Mouse (Mus musculus) adrenal gland, postnatal 14 days (tissue): ENCODE results near the gene Lrrc31. TPM values are rescaled to one million over a fixed set of nuclear protein-coding genes. Genes with fewer than 3 reads are reported as not detected.
"Not testable (repeated sequence)": the region's sequence is repeated elsewhere in the genome, so short reads cannot be mapped to it uniquely, and the experiment has no call there.

ENCODE experiments used
- DNase-seq: peaks from one replicate; pipeline ENCODE4 v3.0.0; 2021; ENCODE audit warnings: mixed read lengths
- long read RNA-seq, 2 experiments: library from polyadenylated mRNA; stranded (forward); transcript quantifications; one replicate each; pipeline ENCODE4 v2.0.0; 2021
- total RNA-seq: library from RNA; stranded (reverse); gene quantifications from 2 replicates; pipeline ENCODE4 v1.2.3, GENCODE M21; 2021

Lrrc31 gene
- total RNA-seq = 0.15 TPM in 1 of 2 replicates, not detected in the other
- long read RNA-seq, experiment 1, partial matches to known transcripts = 0 of 1 reads
- long read RNA-seq, experiment 1, other reads (novel, unspliced or antisense) = 0 of 1 reads
- long read RNA-seq, experiment 2, partial matches to known transcripts = 0 of 1 reads
- long read RNA-seq, experiment 2, other reads (novel, unspliced or antisense) = 1 of 1 reads

DNA sequence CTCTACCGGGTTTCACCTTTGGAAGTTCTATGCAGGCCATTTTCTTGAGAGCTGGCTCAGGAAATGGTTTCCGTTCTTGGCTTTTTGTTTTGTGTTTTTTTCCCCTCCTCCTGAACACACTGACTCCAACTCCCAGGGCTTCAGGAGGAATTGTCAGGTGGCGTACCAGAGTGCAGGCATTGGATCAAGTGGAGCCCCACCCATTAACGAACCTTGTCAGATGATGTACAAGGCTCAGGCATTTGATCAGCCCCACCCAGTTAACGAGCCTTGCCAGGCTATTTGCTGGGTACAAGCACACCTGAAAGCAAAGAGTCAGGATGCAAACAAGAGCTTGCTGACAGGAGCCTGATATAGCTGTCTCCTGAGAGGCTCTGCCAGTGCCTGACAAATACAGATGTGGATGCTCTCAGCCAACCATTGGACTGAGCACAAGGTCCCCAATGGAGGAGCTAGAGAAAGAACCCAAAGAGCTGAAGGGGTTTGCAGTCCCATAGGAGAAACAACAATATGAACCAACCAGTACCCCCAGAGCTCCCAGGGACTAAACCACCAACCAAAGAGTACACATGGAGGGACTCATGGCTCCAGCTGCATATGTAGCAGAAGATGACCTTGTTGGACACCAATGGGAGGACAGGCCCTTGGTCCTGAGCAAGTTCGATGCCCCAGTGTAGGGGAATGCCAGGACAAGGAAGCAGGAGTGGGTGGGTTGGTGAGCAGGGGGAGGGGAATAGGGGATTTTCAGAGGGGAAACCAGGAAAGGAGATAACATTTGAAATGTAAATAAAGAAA, at the start of gene Lrrc31:
Lrrc31 (minus strand) TSS at position 133 of the 795 bp plus-strand sequence.
- DNase-seq = not testable (repeated sequence)

GRCm38 (mm10) chr3:30748316-30748715, 48.7 kb upstream of the Lrrc31 start:
- no peak for DNase-seq

- DNase-seq = no peak
Measured at GRCm38 (mm10) chr3:30746006-30746405, 46.4 kb upstream of the Lrrc31 start, which contains the start of gene Samd7. Gene Samd7, plus strand, starts transcription at chr3:30746293.

- DNase-seq = no peak
Measured at GRCm38 (mm10) chr3:30742891-30743290, 43.2 kb upstream of the Lrrc31 start.

- peak; percentile 74 for DNase-seq
Measured at GRCm38 (mm10) chr3:30741306-30741705, 41.7 kb upstream of the Lrrc31 start.

- no peak for DNase-seq
Measured at GRCm38 (mm10) chr3:30736809-30737208, 37.2 kb upstream of the Lrrc31 start.

GRCm38 (mm10) chr3:30729046-30729445, 29.4 kb upstream of the Lrrc31 start:
- DNase-seq = no peak

DNA sequence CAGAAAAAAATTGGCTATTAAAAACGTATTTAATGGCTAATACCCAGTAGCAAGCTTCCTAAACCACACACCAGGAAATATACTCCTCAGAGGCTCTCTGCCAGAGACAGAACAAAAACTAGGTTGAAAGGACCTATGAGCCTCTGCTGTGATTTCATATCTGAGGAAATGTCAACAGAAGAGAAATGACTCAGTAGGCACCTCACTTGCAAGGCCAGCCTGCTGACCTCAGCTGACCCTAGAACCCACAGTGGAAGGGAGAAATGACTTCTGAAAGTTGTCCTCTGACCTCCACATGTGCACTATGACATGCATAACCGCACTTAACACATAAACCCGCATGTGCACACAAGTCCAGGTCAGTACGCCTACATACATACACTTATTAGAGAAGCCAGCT, 27.6 kb upstream of the Lrrc31 start:
- peak; percentile 46 for DNase-seq

GRCm38 (mm10) chr3:30725514-30725913, 25.9 kb upstream of the Lrrc31 start:
- DNase-seq = peak; percentile 32

DNA sequence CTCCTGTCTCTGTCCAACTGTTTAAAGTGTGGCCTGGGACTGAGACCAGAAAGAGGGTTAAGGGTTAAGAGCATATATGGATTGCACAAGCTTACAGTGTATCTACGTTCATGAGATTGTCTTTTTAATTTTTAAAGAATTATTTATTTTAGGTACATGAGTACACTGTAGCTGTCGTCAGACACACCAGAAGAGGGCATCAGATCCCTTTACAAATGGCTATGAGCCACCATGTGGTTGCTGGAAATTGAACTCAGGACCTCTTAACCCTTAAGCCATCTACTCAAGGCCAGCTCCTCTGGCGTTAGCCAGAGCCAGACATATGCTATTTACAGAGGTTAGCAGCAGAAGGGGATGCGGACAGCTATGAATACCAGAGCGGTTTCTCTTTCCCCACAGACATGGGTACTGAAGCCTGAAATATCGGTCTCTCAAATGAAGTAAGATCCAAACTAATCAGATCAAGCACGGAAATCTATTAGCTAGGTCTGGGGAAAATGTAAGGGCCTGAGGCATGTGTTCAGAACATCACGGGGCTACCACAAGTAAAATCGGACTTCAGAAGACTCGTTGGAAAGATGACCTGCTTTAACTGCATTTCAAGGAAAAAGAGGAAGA, 25.3 kb upstream of the Lrrc31 start:
- DNase-seq = no peak

GRCm38 (mm10) chr3:30724105-30724824, 24.6 kb upstream of the Lrrc31 start:
- no peak for DNase-seq

DNA sequence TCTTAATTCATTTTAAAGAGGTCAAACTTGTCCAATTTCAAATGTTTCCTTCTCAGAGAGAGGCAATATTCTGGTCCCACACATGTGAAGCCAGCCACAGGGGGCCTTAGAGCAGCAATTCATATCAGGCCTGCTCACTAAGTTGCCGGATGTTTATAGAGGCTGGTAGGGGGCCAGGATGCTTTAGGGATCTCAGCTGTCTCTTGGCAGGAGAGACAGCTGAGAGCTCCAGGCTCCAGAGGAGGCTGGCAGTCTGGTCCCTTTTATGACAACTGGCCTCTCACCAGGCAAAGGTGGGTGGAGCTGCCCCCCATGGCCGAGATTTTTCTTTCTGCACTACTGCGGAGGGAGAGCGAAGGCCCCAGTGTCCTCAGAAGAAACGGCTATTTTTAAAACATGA, 23.5 kb upstream of the Lrrc31 start:
- no peak for DNase-seq

DNA sequence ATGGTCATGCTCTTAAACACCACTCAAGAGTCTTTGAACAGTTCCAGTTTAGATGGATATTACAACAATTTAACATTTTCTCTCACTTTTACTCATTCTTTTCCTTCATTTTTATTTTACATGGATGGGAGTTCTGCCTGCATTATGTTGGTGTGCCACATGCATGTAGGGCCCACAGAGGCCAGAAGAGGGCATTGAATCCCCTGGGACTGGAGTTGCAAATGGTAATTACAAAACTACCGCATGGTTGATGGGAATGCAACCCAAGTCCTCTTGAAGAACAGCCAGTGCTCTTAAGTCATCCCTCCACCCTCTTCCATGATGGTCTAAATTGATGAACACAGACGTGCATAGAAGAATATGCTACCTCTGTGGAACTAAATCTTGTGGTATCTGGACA, 22.8 kb upstream of the Lrrc31 start:
- peak; percentile 15 for DNase-seq

DNA sequence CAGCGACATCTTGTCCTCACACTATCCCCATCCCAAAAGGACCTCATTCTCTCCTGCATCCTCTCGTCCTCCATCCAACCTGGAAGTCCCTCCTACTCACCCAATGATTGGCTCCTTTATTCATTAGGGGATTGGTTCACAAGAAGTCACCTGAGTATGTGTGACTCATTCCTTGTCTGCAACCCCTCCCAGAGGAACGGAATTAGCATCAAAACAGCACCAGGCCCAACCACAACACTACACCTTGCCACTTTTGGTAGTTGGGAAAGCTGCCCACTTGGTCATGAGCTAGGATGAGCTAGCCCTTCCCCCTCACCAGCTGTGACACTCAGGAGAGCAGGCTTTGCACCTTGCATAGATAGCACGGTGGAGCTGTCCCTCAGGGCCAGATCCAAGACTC, 22.4 kb upstream of the Lrrc31 start:
- DNase-seq = no peak

DNA sequence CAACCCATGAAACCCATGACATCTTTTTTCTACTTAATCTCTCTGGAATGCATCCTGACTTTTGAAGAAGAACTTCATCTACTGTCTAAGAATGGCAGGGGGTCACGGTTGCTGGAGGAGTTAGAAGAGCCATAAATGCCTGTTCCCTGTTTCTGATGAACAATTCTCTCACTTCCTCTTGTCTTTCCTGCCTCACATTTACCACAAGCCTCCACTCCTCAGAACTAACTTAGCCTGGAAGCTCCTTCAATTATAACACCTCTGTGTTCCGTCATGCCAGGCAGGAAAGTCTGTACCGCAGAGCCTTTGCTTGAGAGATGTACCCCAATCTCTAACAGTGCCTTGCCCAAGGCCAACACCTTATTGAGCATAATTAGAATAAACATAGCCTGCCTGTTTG, 19.0 kb upstream of the Lrrc31 start:
- no peak for DNase-seq

DNA sequence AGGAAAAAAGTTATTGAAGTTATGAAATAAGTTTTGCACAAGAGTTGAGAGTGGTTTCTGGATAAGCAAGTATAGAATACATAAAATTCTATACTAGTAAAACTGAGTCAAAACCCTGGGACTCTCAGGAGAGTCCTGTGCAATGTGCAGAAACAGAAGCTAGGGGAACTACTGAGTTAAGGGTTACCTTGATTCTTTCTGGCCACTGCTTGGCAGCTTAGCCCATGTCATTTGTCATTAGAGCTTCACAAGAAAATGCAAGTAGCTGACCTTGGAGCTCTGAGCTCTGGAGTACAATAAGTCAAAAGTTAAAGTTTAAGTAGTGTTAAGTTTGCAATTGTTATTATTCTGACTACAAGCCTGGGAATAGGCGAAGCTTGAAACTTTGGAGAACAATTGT, 13.7 kb upstream of the Lrrc31 start:
- peak; percentile 17 for DNase-seq

DNA sequence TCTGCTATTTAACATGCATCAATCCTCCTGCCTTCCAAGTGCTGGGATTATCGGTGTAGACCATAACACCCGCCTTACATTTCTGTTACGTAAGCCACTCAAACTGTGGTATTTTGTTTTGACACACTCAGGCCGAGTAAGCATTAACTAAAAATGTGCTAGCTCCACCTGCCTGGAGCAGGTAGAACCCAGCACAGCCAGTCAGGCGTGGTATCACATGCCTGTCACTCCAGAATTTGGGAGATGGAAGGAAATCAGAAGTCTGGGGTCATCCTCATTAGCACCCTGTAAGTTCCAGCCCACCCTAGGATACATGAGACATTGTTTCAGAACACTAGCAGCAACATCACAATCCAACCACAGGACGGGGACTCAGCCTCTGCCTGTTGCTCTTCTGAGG, 10.5 kb upstream of the Lrrc31 start:
- no peak for DNase-seq

- DNase-seq = no peak
Measured at GRCm38 (mm10) chr3:30706614-30707276, 7.1 kb upstream of the Lrrc31 start.

DNA sequence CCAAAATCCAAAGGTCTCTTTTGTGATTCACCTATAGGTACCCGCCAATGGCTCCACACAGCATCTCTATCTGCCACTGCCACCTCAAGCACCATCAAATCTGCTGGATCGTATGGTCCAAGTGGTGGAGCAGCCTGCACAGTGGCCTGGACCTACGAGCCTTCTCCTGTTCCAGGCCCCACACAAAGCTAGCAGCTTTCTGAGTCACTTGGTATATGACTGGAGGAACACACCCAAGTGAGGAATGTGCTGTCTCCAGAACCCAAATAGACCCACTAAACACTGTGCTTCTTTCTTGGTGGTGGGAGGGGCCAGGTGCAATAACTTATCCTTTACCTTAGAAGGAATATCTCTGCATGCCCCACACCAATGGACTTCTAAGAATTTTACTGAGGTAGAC, 6.3 kb upstream of the Lrrc31 start:
- no peak for DNase-seq

DNA sequence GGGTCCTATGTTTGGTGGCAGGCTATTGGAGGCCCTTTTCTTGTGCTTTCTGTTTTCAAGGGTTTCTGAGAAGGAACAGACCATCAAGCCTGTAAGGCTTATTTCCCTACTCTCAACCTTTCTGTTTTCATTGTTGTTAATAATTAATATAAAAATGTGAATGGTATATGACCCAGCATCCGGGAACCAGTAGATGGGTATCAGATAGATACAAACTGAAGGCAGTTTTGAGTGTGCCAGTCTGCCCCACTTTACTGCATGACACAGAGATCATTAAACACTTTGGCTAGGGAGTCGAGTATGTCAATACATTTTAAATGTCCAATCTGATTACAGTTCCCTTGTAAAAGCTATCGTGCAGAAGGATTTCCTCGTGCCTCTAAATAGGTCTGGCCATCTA, 1.8 kb downstream of the Lrrc31 start:
- no peak for DNase-seq

- DNase-seq = peak; percentile 61
Measured at GRCm38 (mm10) chr3:30696346-30696745, 3.3 kb downstream of the Lrrc31 start.

- no peak for DNase-seq
Measured at GRCm38 (mm10) chr3:30695661-30696060, 4.0 kb downstream of the Lrrc31 start.
